Mouse (Mus musculus) lung, postnatal 0 days (tissue): ENCODE measurements at regions not wholly inside any gene's neighbourhood (a gene's known extent, or its start where the extent isn't known, plus 50 kb on each side); places are given as distances from the start of the nearest gene placed in this dataset.

Source experiments
- CTCF ChIP-seq: IDR thresholded peaks from 2 replicates; pipeline ENCODE4 v1.5.1; 2016; ENCODE audit warnings: antibody characterized with exemption, mild to moderate bottlenecking
- EP300 ChIP-seq: IDR thresholded peaks from 2 replicates; pipeline ENCODE4 v1.6.1; 2016; ENCODE audit warnings: antibody characterized with exemption, mild to moderate bottlenecking, control low read depth

DNA sequence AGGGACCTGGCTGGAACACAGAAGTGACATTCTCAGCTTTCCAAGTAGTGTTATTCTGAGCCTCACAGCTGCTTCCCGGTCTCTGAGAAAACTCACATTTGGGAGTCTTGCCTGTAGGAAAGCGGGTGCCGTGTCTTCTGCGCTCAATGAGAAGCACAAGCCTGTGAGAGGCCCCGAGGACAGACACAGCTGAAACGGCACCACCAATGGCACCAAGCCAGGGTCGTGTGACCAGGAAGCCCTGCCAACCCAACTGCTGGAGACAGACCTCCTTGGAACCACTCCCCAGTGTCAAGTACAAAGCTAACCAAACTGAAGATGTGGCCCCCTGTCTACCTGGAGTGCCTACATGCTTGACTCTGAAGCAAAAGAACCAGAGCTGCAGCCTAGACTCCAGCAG lies 121.3 kb upstream of the Ajap1 start:
- TF ChIP-seq CTCF (no peak), EP300 (no peak)
